Mouse (Mus musculus) liver, postnatal 0 days (tissue): Measurements from ENCODE around the gene Trmt1. TPM values are rescaled to one million over a fixed set of nuclear protein-coding genes. Genes with fewer than 3 reads are reported as not detected.

Experiments used
- ATAC-seq: fragments of 200-750 bp; cut with Nextera tagmentation; 2 replicates; pipeline ENCODE4 v1.8.0; 2017; ENCODE audit warnings: mild to moderate bottlenecking, moderate library complexity
- DNase-seq: peaks from one replicate; pipeline ENCODE4 v3.0.0-alpha.2; 2016
- H3K27ac ChIP-seq: fragments of 300-500 bp; sonication (generic); 2 replicates; pipeline ENCODE4 v1.5.1; 2014; ENCODE audit warnings: antibody characterized with exemption, moderate library complexity, mild to moderate bottlenecking, low read depth
- H3K27me3 ChIP-seq: fragments of 300-500 bp; sonication (generic); 2 replicates; pipeline ENCODE4 v1.6.1; 2014; ENCODE audit warnings: low read length, control low read depth, mixed read lengths; ENCODE audit not compliant: insufficient read depth
- H3K36me3 ChIP-seq: fragments of 300-500 bp; sonication (generic); replicated peaks from 2 replicates; pipeline ENCODE4 v1.6.1; 2014; ENCODE audit warnings: mild to moderate bottlenecking, control low read depth, low read length, moderate library complexity, mixed read lengths; ENCODE audit not compliant: insufficient read depth
- H3K4me1 ChIP-seq: fragments of 300-500 bp; sonication (generic); 2 replicates; pipeline ENCODE4 v1.6.1; 2014; ENCODE audit warnings: antibody characterized with exemption, mild to moderate bottlenecking, control low read depth; ENCODE audit not compliant: insufficient read depth
- H3K4me2 ChIP-seq: fragments of 300-500 bp; sonication (generic); 2 replicates; pipeline ENCODE4 v1.6.1; 2014; ENCODE audit warnings: low read depth, mild to moderate bottlenecking, low read length, moderate library complexity, mixed read lengths
- H3K4me3 ChIP-seq: fragments of 300-500 bp; sonication (generic); 2 replicates; pipeline ENCODE4 v1.5.1; 2014; ENCODE audit warnings: low read depth, low read length
- H3K9ac ChIP-seq: fragments of 300-500 bp; sonication (generic); replicated peaks from 2 replicates; pipeline ENCODE4 v1.6.1; 2014; ENCODE audit warnings: mild to moderate bottlenecking, moderate library complexity
- H3K9me3 ChIP-seq: fragments of 300-500 bp; sonication (generic); 2 replicates; pipeline ENCODE4 v1.6.1; 2016; ENCODE audit warnings: mild to moderate bottlenecking, control low read depth, low read length, mixed read lengths
- CTCF ChIP-seq: sonication (generic); IDR thresholded peaks from 2 replicates; pipeline ENCODE4 v1.5.1; 2016; ENCODE audit warnings: antibody characterized with exemption, low read depth
- EP300 ChIP-seq: IDR thresholded peaks from 2 replicates; pipeline ENCODE4 v1.6.1; 2016; ENCODE audit warnings: antibody characterized with exemption, low read depth, mild to moderate bottlenecking
- WGBS: fragments of 180-500 bp; shearing (Covaris S2); extraction: QIAGEN DNeasy Blood & Tissue Kit; methylation state at CpG from one replicate; pipeline ENCODE4 v1.1.7; 2014; ENCODE audit not compliant: insufficient replicate concordance; 5-methylcytosine and 5-hydroxymethylcytosine counted together
- polyA plus RNA-seq: library from polyadenylated mRNA; unstranded; fragments of >200 nt; fragmentation: Nextera tagmentation; extraction: Ambion mirVana; gene quantifications from 2 replicates; pipeline ENCODE4 v1.2.1, GENCODE M21; 2015

The Trmt1 gene
- polyA plus RNA-seq, 1 experiment from 2014 or later = 21.3 TPM

GRCm38 (mm10) chr8:84662581-84663065 is 23.5 kb upstream of the Trmt1 start, which contains the start of gene Ier2:
Ier2 (minus strand) TSS chr8:84662852.
- peak within 1 kb of the TSS; percentile 85 for H3K4me2 ChIP-seq
- H3K27ac ChIP-seq = peak within 1 kb of the TSS; percentile 99
- WGBS = under 1% methylated on average over 27 of the region's 27 CpGs
- TF ChIP-seq EP300 = peak; percentile 72
- TF ChIP-seq CTCF = no peak
- H3K4me3 ChIP-seq = peak within 1 kb of the TSS; percentile 91
- no peaks in the 10 kb centered on the region for H3K27me3 ChIP-seq
- no peaks in the 10 kb centered on the region for H3K9me3 ChIP-seq
- H3K9ac ChIP-seq = peak within 1 kb of the TSS; percentile 95
- DNase-seq (peak; percentile 93), ATAC-seq (peak; percentile 56)
- peaks cover 43% of the 10 kb centered on the region for H3K4me1 ChIP-seq
- no peaks in the 10 kb centered on the region for H3K36me3 ChIP-seq

DNA sequence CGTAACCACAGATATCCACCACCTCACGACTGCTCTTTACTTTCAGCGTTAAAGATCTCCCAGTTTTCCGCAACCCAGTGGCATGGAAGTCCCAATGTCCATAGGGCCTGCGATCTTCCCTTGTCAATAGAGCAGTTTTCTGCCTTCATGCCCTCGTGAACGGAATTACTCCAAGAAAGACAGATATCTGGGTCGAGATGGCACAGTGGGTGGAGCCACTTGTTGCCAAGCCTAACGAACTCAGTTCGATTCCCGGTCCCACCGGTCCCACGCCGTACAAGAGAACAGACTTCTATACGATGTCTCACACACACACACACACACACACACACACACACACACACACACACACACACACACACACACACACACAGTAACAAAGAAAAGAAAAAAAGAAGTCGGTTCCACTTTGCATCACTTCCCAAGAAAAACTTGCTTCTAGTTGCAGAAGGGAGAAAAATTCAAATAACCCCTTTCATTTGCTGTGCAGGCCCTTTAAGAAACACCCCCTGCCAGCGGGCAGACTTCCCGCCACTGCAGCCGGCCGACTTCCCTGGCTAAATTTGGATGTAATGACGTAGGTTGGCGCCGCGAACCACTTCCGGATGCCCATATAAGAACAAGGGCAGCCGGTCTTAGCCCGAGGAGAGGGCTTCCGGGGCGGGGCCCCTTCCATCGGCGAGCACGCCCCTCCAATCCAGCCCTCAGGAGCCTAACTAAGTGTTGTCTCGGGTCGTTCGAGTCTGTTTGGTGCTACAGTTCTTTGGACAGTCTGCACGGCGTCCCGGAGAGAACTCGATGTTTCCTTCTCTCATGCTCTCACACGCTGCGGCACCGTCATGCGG is 22.4 kb upstream of the Trmt1 start:
- Histone ChIP-seq H3K27ac (peak overlapping the region; percentile 99), H3K36me3 (no peaks in the 10 kb centered on the region), H3K4me1 (peaks cover 35% of the 10 kb centered on the region), H3K9ac (peak overlapping the region; percentile 95), H3K4me3 (peak overlapping the region; percentile 91), H3K27me3 (no peaks in the 10 kb centered on the region), H3K9me3 (no peaks in the 10 kb centered on the region), H3K4me2 (peak overlapping the region; percentile 85)
- ATAC-seq (peak; percentile 72), DNase-seq (peak; percentile 95)
- TF ChIP-seq EP300 (peak; percentile 65; the same call in 1 of the 2 replicates), CTCF (no peak)
- 3% methylated on average over 43 of the region's 43 CpGs for WGBS

- under 1% methylated on average over 29 of the region's 29 CpGs for WGBS
- TF ChIP-seq EP300 = no peak
- peak; percentile 74 for TF ChIP-seq CTCF
- Histone ChIP-seq H3K27ac (peak overlapping the region; percentile 99), H3K9ac (peak overlapping the region; percentile 82), H3K4me2 (peak overlapping the region; percentile 85), H3K4me3 (peak overlapping the region; percentile 91), H3K36me3 (no peaks in the 10 kb centered on the region), H3K27me3 (no peaks in the 10 kb centered on the region), H3K9me3 (no peaks in the 10 kb centered on the region), H3K4me1 (peaks cover 24% of the 10 kb centered on the region)
- DNase-seq (peak; percentile 85), ATAC-seq (peak; percentile 37)
Measured at GRCm38 (mm10) chr8:84664566-84665384, 21.3 kb upstream of the Trmt1 start.

GRCm38 (mm10) chr8:84665385-84665893 is 20.7 kb upstream of the Trmt1 start:
- TF ChIP-seq EP300 (no peak), CTCF (0 out of 2 replicates have a peak, but pooled peaks have one; percentile 5)
- DNase-seq (no peak), ATAC-seq (no peak)

DNA sequence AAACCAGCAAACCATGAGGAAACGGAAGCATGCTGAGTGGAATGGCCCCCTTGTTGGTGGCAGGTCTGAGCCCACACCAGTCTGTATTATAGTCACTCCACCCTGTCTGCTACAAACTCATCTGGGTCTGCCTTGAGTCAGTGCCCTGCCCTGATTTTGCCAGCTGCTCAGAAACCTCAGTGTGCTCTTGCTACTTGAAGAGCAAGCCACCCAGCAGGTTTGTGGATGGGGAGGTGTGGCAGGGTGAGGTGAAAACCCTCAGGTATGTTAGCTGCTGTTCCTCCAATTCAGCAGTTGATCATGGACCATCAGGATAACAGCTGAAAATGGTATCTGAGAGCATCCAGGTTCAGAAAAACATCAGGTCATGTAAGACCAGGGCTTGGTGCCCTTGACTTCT is 18.0 kb upstream of the Trmt1 start:
- no peak overlapping the region for H3K27ac ChIP-seq
- H3K9me3 ChIP-seq = no peaks in the 10 kb centered on the region
- H3K4me2 ChIP-seq = no peak overlapping the region
- 63% methylated on average over 1 of the region's 1 CpGs for WGBS
- TF ChIP-seq EP300 (no peak), CTCF (no peak)
- no peak overlapping the region for H3K9ac ChIP-seq
- H3K4me1 ChIP-seq = peaks cover 19% of the 10 kb centered on the region
- no peak overlapping the region for H3K4me3 ChIP-seq
- H3K36me3 ChIP-seq = peaks cover 4% of the 10 kb centered on the region
- H3K27me3 ChIP-seq = no peaks in the 10 kb centered on the region
- no peak for DNase-seq
- ATAC-seq = no peak

More at GRCm38 (mm10) chr8:84665385-84665893, 20.7 kb upstream of the Trmt1 start:
- peak overlapping the region; percentile 85 for H3K4me2 ChIP-seq
- peak overlapping the region; percentile 82 for H3K9ac ChIP-seq
- peaks cover 22% of the 10 kb centered on the region for H3K4me1 ChIP-seq
- H3K9me3 ChIP-seq = no peaks in the 10 kb centered on the region
- no peaks in the 10 kb centered on the region for H3K36me3 ChIP-seq
- H3K27me3 ChIP-seq = no peaks in the 10 kb centered on the region
- peak overlapping the region; percentile 91 for H3K4me3 ChIP-seq
- H3K27ac ChIP-seq = peak overlapping the region; percentile 99
- WGBS = 4% methylated on average over 14 of the region's 14 CpGs
